Mouse (Mus musculus) neural tube, embryonic 11.5 days (tissue): ENCODE measurements around the gene Slc12a1. TPM values are rescaled to one million over a fixed set of nuclear protein-coding genes. Genes with fewer than 3 reads are reported as not detected.

Source experiments
- ATAC-seq: fragments of 200-750 bp; cut with Nextera tagmentation; 2 replicates; pipeline ENCODE4 v1.8.0; 2017; ENCODE audit warnings: moderate number of reproducible peaks, mild to moderate bottlenecking, moderate TSS enrichment, moderate library complexity; ENCODE audit not compliant: insufficient read depth, low FRiP score, low TSS enrichment
- DNase-seq: peaks from one replicate; pipeline ENCODE4 v3.0.0-alpha.2; 2015; ENCODE audit warnings: low spot score
- H3K27ac ChIP-seq: fragments of 300-500 bp; sonication (generic); 2 replicates; pipeline ENCODE4 v1.5.1; 2014; ENCODE audit warnings: low read depth, mild to moderate bottlenecking, low read length
- H3K27me3 ChIP-seq: fragments of 300-500 bp; sonication (generic); 2 replicates; pipeline ENCODE4 v1.6.1; 2014; ENCODE audit warnings: mild to moderate bottlenecking, low read length, mixed read lengths; ENCODE audit not compliant: control insufficient read depth, insufficient read depth
- H3K36me3 ChIP-seq: fragments of 300-500 bp; sonication (generic); 2 replicates; pipeline ENCODE4 v1.6.1; 2014; ENCODE audit warnings: mild to moderate bottlenecking, low read length, moderate library complexity, mixed read lengths; ENCODE audit not compliant: control insufficient read depth, insufficient read depth
- H3K4me1 ChIP-seq: fragments of 300-500 bp; sonication (generic); 2 replicates; pipeline ENCODE4 v1.6.1; 2014; ENCODE audit warnings: low read length, mixed read lengths; ENCODE audit not compliant: control insufficient read depth, insufficient read depth
- H3K4me2 ChIP-seq: fragments of 300-500 bp; sonication (generic); 2 replicates; pipeline ENCODE4 v1.6.1; 2014; ENCODE audit warnings: low read depth, mild to moderate bottlenecking, moderate library complexity
- H3K4me3 ChIP-seq: fragments of 300-500 bp; sonication (generic); 2 replicates; pipeline ENCODE4 v1.5.1; 2014; ENCODE audit warnings: low read depth, low read length
- H3K9ac ChIP-seq: fragments of 300-500 bp; sonication (generic); 2 replicates; pipeline ENCODE4 v1.6.1; 2014; ENCODE audit warnings: mild to moderate bottlenecking, low read length
- H3K9me3 ChIP-seq: fragments of 300-500 bp; sonication (generic); 2 replicates; pipeline ENCODE4 v1.6.1; 2016; ENCODE audit warnings: low read length; ENCODE audit not compliant: control insufficient read depth
- WGBS: fragments of 180-500 bp; shearing (Covaris S2); extraction: QIAGEN DNeasy Blood & Tissue Kit; methylation state at CpG from one replicate; pipeline ENCODE4 v1.1.7; 2014; 5-methylcytosine and 5-hydroxymethylcytosine counted together
- polyA plus RNA-seq: library from polyadenylated mRNA; unstranded; fragments of >200 nt; fragmentation: Nextera tagmentation; extraction: Ambion mirVana; gene quantifications from 2 replicates; pipeline ENCODE4 v1.2.1, GENCODE M21; 2014

The Slc12a1 gene
- polyA plus RNA-seq, 1 experiment from 2014 or later = 0.07 TPM

DNA sequence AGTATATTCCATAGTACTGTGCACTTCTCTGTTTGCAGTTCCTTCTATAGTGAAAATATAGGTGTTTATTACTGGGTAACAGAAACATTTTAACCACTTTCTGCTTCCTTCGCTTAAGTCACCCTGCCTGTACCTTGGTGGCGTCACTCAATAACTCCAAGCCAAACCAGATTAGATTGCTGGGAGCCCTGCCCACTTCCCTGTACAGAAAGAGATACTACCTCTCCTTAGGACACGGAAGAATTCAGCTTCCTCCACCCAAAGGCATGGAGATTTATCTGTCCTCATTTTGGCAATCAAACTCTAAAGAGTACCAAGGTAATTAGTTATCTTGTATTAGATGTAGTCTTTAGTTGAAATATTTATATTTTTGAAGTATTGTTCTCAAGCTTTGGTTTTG lies 25.5 kb upstream of the Slc12a1 start:
- DNase-seq (no peak), ATAC-seq (no peak)
- Histone ChIP-seq H3K9me3 (no peaks in the 10 kb centered on the region), H3K27ac (no peak overlapping the region), H3K36me3 (no peaks in the 10 kb centered on the region), H3K4me3 (no peak overlapping the region), H3K4me2 (no peak overlapping the region), H3K9ac (no peak overlapping the region), H3K27me3 (no peaks in the 10 kb centered on the region), H3K4me1 (peaks cover 5% of the 10 kb centered on the region; the same call in 1 of the 2 replicates)
- 87% methylated on average over 3 of the region's 3 CpGs for WGBS

GRCm38 (mm10) chr2:125134113-125134512 lies 18.2 kb upstream of the Slc12a1 start:
- no peak overlapping the region for H3K4me2 ChIP-seq
- no peak overlapping the region for H3K27ac ChIP-seq
- DNase-seq (no peak), ATAC-seq (no peak)
- no peak overlapping the region for H3K4me3 ChIP-seq
- no peaks in the 10 kb centered on the region for H3K36me3 ChIP-seq
- H3K9me3 ChIP-seq = no peaks in the 10 kb centered on the region
- no peaks in the 10 kb centered on the region; the same call in 1 of the 2 replicates for H3K4me1 ChIP-seq
- H3K27me3 ChIP-seq = no peaks in the 10 kb centered on the region
- WGBS = 34% methylated on average over 4 of the region's 4 CpGs
- H3K9ac ChIP-seq = no peak overlapping the region

GRCm38 (mm10) chr2:125135903-125136811 lies 16.1 kb upstream of the Slc12a1 start, which contains the start of gene Ctxn2:
Ctxn2 (plus strand) TSS chr2:125136692.
- Histone ChIP-seq H3K4me1 (no peaks in the 10 kb centered on the region; the same call in 1 of the 2 replicates), H3K36me3 (no peaks in the 10 kb centered on the region), H3K27me3 (no peaks in the 10 kb centered on the region), H3K4me2 (peak within 1 kb of the TSS; percentile 64), H3K9me3 (no peaks in the 10 kb centered on the region), H3K9ac (0 out of 2 replicates have a peak within 1 kb of the TSS, but pooled peaks have one; percentile 11), H3K4me3 (peak within 1 kb of the TSS; percentile 32), H3K27ac (no peak within 1 kb of the TSS)
- ATAC-seq = no peak
- 2% methylated on average over 39 of the region's 39 CpGs for WGBS
- DNase-seq = peak; percentile 85

DNA sequence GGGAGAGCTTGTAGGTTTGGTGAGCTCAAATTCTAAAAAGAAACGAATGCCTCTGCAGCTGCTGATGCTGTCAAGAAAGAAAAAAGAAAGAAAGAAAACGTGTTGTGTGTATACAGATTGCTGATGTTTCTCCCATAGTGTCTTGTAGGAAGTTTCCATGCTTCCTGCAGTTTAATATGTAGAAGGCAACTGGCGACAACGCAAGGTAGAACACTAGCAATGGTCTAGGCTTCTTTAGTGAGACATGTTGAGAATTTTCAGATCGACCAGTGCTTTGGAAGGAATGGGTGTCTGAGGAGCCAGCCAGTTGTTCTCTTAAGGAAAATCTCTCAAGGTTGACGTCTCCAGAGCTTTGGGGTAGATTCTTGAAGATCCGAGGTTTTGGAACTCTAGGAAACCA lies 15.5 kb upstream of the Slc12a1 start:
- Histone ChIP-seq H3K4me3 (no peak overlapping the region; the same call in 1 of the 2 replicates), H3K36me3 (no peaks in the 10 kb centered on the region), H3K27ac (no peak overlapping the region), H3K27me3 (no peaks in the 10 kb centered on the region), H3K9ac (no peak overlapping the region), H3K4me1 (no peaks in the 10 kb centered on the region; the same call in 1 of the 2 replicates), H3K9me3 (no peaks in the 10 kb centered on the region), H3K4me2 (peak overlapping the region; percentile 64)
- no peak for DNase-seq
- no peak for ATAC-seq
- WGBS = 32% methylated on average over 7 of the region's 7 CpGs

DNA sequence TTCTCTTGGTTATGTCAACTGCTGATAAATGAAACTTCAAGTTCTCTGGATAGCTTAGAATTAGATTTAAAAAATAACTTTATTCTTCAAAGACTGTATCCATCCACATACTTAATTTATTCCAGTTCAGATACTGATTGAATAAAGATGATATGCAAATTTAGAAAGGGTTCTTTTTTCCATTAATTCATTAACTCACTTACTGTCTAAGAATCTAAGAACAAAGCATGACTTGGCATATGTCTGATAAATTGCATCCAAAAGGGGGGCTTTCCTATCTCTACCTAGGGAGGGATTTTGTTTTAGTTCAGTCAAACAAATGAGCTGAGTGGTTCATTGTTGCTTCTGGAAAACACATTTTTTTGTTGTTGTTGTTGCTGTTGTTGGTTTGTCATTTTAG lies 10.0 kb upstream of the Slc12a1 start:
- Histone ChIP-seq H3K9me3 (no peaks in the 10 kb centered on the region), H3K9ac (no peak overlapping the region), H3K27me3 (no peaks in the 10 kb centered on the region), H3K4me1 (no peaks in the 10 kb centered on the region), H3K27ac (no peak overlapping the region), H3K4me2 (no peak overlapping the region), H3K4me3 (no peak overlapping the region), H3K36me3 (no peaks in the 10 kb centered on the region)
- no peak for DNase-seq
- ATAC-seq = no peak

GRCm38 (mm10) chr2:125154294-125154693 lies 2.0 kb downstream of the Slc12a1 start:
- no peak overlapping the region for H3K4me2 ChIP-seq
- H3K9ac ChIP-seq = no peak overlapping the region
- no peaks in the 10 kb centered on the region for H3K4me1 ChIP-seq
- 89% methylated on average over 9 of the region's 9 CpGs for WGBS
- no peak overlapping the region for H3K27ac ChIP-seq
- DNase-seq (no peak), ATAC-seq (no peak)
- no peak overlapping the region for H3K4me3 ChIP-seq
- H3K27me3 ChIP-seq = no peaks in the 10 kb centered on the region
- no peaks in the 10 kb centered on the region for H3K9me3 ChIP-seq
- H3K36me3 ChIP-seq = no peaks in the 10 kb centered on the region

DNA sequence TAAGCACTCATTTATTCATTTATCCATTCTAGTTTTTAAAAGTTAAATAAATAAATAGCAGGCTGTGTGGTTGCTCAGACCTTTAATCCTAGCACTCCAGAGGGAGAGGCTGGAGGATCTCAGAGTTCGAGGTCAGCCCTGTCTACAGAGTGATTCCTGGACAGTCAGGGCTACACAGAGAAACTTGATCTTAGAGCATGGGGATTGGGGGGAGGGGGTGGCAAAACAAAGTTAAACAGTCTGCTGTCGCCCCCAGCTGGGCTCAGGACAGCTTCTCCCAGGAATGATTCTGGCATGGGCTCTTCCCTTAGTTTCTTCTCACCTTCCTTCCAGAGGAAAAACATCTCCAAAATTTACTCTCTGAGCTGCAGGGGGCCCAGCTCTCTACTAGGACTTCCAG lies 3.2 kb downstream of the Slc12a1 start:
- Histone ChIP-seq H3K9ac (no peak overlapping the region), H3K4me3 (no peak overlapping the region), H3K36me3 (no peaks in the 10 kb centered on the region), H3K27ac (no peak overlapping the region), H3K4me1 (no peaks in the 10 kb centered on the region), H3K9me3 (no peaks in the 10 kb centered on the region), H3K4me2 (no peak overlapping the region), H3K27me3 (no peaks in the 10 kb centered on the region)
- DNase-seq = peak; percentile 35
- 23% methylated on average over 2 of the region's 2 CpGs for WGBS
- ATAC-seq = no peak

DNA sequence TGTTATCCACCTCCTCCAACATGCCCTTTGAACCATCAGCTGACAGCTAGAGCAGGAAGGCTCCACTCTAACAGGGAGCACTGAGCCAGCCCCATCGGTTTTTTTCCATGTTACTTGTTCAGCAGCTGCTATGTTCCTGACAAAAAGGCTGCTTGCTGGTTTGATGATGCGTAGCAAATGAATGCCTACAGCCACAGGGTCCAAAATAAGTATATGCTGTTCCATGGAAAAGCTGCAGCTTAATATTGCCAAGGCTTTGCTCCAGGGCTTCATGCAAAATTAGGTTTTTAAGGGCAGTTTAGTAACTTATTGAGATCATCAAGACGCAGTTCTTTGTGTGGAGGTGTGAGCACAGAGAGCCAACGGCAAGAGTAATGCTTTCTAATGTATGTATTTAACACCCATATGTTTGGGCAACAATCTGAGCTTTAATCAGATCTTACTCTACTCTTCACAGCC lies 9.7 kb downstream of the Slc12a1 start:
- Histone ChIP-seq H3K4me3 (no peak overlapping the region), H3K9ac (no peak overlapping the region), H3K4me1 (peaks cover 2% of the 10 kb centered on the region; the same call in 1 of the 2 replicates), H3K4me2 (no peak overlapping the region), H3K27me3 (no peaks in the 10 kb centered on the region), H3K9me3 (no peaks in the 10 kb centered on the region), H3K36me3 (no peaks in the 10 kb centered on the region), H3K27ac (no peak overlapping the region)
- WGBS = 63% methylated on average over 4 of the region's 4 CpGs
- DNase-seq (no peak), ATAC-seq (peak; percentile 48)
